Mouse (Mus musculus) limb, embryonic 15.5 days (tissue): Measurements from ENCODE around the gene Swap70. TPM values are rescaled to one million over a fixed set of nuclear protein-coding genes. Genes with fewer than 3 reads are reported as not detected.

Experiments
- ATAC-seq: fragments of 200-750 bp; cut with Nextera tagmentation; 2 replicates; pipeline ENCODE4 v1.8.0; 2017; ENCODE audit warnings: low read depth, moderate TSS enrichment; ENCODE audit not compliant: insufficient number of reproducible peaks, low FRiP score, low TSS enrichment
- H3K27ac ChIP-seq: fragments of 300-500 bp; sonication (generic); 2 replicates; pipeline ENCODE4 v1.5.1; 2015; ENCODE audit warnings: moderate library complexity, mild to moderate bottlenecking, inconsistent platforms
- H3K27me3 ChIP-seq: fragments of 300-500 bp; sonication (generic); 2 replicates; pipeline ENCODE4 v1.6.1; 2015; ENCODE audit warnings: inconsistent platforms
- H3K36me3 ChIP-seq: fragments of 300-500 bp; sonication (generic); 2 replicates; pipeline ENCODE4 v1.6.1; 2015; ENCODE audit warnings: inconsistent platforms
- H3K4me1 ChIP-seq: fragments of 300-500 bp; sonication (generic); 2 replicates; pipeline ENCODE4 v1.6.1; 2015; ENCODE audit warnings: inconsistent platforms
- H3K4me2 ChIP-seq: fragments of 300-500 bp; sonication (generic); 2 replicates; pipeline ENCODE4 v1.6.1; 2015; ENCODE audit warnings: mild to moderate bottlenecking, inconsistent platforms
- H3K4me3 ChIP-seq: fragments of 300-500 bp; sonication (generic); 2 replicates; pipeline ENCODE4 v1.5.1; 2015; ENCODE audit warnings: mild to moderate bottlenecking, inconsistent platforms
- H3K9ac ChIP-seq: fragments of 300-500 bp; sonication (generic); 2 replicates; pipeline ENCODE4 v1.6.1; 2015; ENCODE audit warnings: inconsistent platforms
- H3K9me3 ChIP-seq: fragments of 300-500 bp; sonication (generic); 2 replicates; pipeline ENCODE4 v1.6.1; 2016; ENCODE audit warnings: inconsistent platforms
- WGBS: fragments of 180-500 bp; shearing (Covaris S2); methylation state at CpG from one replicate; pipeline ENCODE4 v1.1.7; 2015; 5-methylcytosine and 5-hydroxymethylcytosine counted together
- polyA plus RNA-seq: library from polyadenylated mRNA; unstranded; fragments of >200 nt; fragmentation: Nextera tagmentation; extraction: Ambion mirVana; gene quantifications from 2 replicates; pipeline ENCODE4 v1.2.1, GENCODE M21; 2015

Gene Swap70
- polyA plus RNA-seq, 1 experiment from 2014 or later: 34.4 TPM

DNA sequence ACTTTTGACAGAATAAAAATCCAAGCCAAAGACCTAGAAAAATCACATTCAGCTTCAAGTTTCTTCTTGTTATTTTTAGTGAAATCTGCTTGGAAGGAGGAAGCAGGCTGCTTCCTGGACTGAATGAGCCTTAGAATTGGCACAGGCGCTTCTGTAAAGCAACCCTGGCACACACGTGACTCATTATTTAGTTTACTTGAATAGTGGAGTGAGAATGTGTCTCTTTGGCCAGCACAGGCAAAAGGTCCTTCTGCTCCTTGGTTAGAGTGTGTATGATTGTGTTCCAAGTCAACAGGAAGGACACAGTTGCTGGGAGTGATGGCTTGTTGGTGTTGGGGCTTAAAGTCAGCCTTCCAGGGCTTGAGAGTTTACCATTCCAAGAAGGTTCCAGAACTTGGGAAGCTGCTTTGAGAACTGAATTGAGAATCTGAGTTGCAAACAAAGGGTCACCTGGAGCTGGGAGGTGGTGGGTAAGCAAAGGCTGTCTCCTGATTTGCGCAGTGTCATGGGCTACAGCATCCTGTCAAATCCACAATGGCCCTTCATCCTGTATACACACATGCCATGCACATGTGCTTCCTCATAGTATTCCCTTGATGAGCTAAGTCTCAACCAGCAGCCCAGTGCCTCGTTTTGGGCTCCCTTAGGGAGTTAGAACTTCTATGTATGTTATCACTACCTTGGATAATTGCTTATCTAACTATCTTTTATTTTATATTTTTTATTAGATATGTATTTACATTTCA is 38.6 kb downstream of the Swap70 start:
- H3K9me3 ChIP-seq: no peaks in the 10 kb centered on the region
- WGBS: 69% methylated on average over 4 of the region's 4 CpGs
- no peaks in the 10 kb centered on the region for H3K27me3 ChIP-seq
- ATAC-seq: no peak
- H3K36me3 ChIP-seq: no peaks in the 10 kb centered on the region
- no peak overlapping the region for H3K4me3 ChIP-seq
- no peak overlapping the region for H3K9ac ChIP-seq
- peaks cover 5% of the 10 kb centered on the region for H3K4me1 ChIP-seq
- peak overlapping the region; percentile 18 for H3K27ac ChIP-seq
- H3K4me2 ChIP-seq: no peak overlapping the region

DNA sequence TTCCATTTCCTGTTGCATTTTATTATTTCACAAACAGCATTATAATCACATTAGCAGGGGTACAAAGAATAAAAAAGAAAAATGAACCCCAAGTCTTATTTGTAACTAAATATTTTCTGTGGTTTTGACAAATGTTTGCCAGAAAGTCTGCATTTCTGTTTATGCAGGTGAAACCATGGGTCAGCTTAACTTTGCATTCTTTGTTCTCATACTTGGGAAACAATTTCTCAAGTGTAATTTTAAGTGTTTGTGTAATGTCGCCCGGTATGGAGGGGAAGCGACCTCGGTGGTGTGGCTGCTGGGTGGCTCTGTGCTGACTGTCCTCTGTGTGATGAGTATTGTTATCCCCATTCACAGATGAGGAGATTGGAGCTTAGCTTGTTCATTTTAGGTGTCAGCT is 40.3 kb downstream of the Swap70 start:
- H3K27ac ChIP-seq: no peak overlapping the region
- H3K4me2 ChIP-seq: no peak overlapping the region
- ATAC-seq: no peak
- no peaks in the 10 kb centered on the region for H3K36me3 ChIP-seq
- H3K4me3 ChIP-seq: no peak overlapping the region
- WGBS: 71% methylated on average over 4 of the region's 4 CpGs
- H3K4me1 ChIP-seq: peaks cover 5% of the 10 kb centered on the region
- no peak overlapping the region for H3K9ac ChIP-seq
- no peaks in the 10 kb centered on the region for H3K9me3 ChIP-seq
- H3K27me3 ChIP-seq: no peaks in the 10 kb centered on the region

- WGBS: 67% methylated on average over 1 of the region's 1 CpGs
- ATAC-seq: no peak
- no peaks in the 10 kb centered on the region for H3K27me3 ChIP-seq
- H3K4me2 ChIP-seq: no peak overlapping the region
- H3K9ac ChIP-seq: no peak overlapping the region
- H3K27ac ChIP-seq: no peak overlapping the region
- H3K36me3 ChIP-seq: 0 out of 2 replicates have a peak, but pooled peaks cover under 1% of the 10 kb centered on the region
- peaks cover 5% of the 10 kb centered on the region for H3K4me1 ChIP-seq
- H3K9me3 ChIP-seq: no peaks in the 10 kb centered on the region
- no peak overlapping the region for H3K4me3 ChIP-seq
These were observed 41.1 kb downstream of the Swap70 start for GRCm38 (mm10) chr7:110262661-110263060.

GRCm38 (mm10) chr7:110263474-110263873 is 42.0 kb downstream of the Swap70 start:
- Histone ChIP-seq H3K4me3 (no peak overlapping the region), H3K4me2 (no peak overlapping the region), H3K27me3 (no peaks in the 10 kb centered on the region), H3K27ac (no peak overlapping the region), H3K36me3 (peaks cover 4% of the 10 kb centered on the region; the same call in 1 of the 2 replicates), H3K9ac (no peak overlapping the region), H3K4me1 (peaks cover 5% of the 10 kb centered on the region), H3K9me3 (no peaks in the 10 kb centered on the region)
- WGBS: 82% methylated on average over 1 of the region's 1 CpGs
- ATAC-seq: no peak

DNA sequence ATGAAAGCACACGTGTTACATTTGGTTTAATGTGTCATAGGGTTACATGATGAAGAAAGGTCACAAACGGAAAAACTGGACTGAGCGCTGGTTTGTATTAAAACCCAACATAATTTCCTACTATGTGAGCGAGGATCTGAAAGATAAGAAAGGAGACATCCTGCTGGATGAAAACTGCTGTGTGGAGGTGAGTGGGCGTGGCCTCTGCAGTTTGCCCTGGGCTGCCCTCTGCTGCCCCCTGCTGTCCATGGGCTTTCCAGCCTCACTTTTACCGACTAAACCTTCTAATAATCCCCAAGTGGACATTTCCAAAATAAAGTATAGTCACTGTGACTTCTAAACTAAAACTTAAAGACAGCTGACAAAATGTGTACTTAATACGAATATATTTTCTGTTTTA is 44.3 kb downstream of the Swap70 start:
- Histone ChIP-seq H3K9me3 (no peaks in the 10 kb centered on the region), H3K4me2 (no peak overlapping the region), H3K9ac (no peak overlapping the region), H3K27me3 (no peaks in the 10 kb centered on the region), H3K4me1 (no peaks in the 10 kb centered on the region), H3K27ac (no peak overlapping the region), H3K4me3 (no peak overlapping the region), H3K36me3 (peaks cover 17% of the 10 kb centered on the region)
- 37% methylated on average over 7 of the region's 7 CpGs for WGBS
- ATAC-seq: no peak

GRCm38 (mm10) chr7:110267014-110267413 is 45.5 kb downstream of the Swap70 start:
- no peaks in the 10 kb centered on the region for H3K4me1 ChIP-seq
- no peak for ATAC-seq
- no peaks in the 10 kb centered on the region for H3K9me3 ChIP-seq
- no peak overlapping the region for H3K27ac ChIP-seq
- H3K4me3 ChIP-seq: no peak overlapping the region
- peaks cover 21% of the 10 kb centered on the region for H3K36me3 ChIP-seq
- no peak overlapping the region for H3K4me2 ChIP-seq
- H3K9ac ChIP-seq: no peak overlapping the region
- no peaks in the 10 kb centered on the region for H3K27me3 ChIP-seq

GRCm38 (mm10) chr7:110267994-110268393 is 46.5 kb downstream of the Swap70 start:
- H3K9ac ChIP-seq: no peak overlapping the region
- H3K4me2 ChIP-seq: no peak overlapping the region
- H3K9me3 ChIP-seq: no peaks in the 10 kb centered on the region
- H3K27me3 ChIP-seq: no peaks in the 10 kb centered on the region
- H3K36me3 ChIP-seq: peaks cover 26% of the 10 kb centered on the region
- no peak overlapping the region for H3K27ac ChIP-seq
- H3K4me1 ChIP-seq: 0 out of 2 replicates have a peak, but pooled peaks cover 3% of the 10 kb centered on the region
- ATAC-seq: no peak
- 94% methylated on average over 9 of the region's 9 CpGs for WGBS
- H3K4me3 ChIP-seq: no peak overlapping the region

GRCm38 (mm10) chr7:110268511-110268910 is 47.0 kb downstream of the Swap70 start:
- Histone ChIP-seq H3K36me3 (peaks cover 30% of the 10 kb centered on the region), H3K4me2 (no peak overlapping the region), H3K4me3 (no peak overlapping the region), H3K9me3 (no peaks in the 10 kb centered on the region), H3K4me1 (0 out of 2 replicates have a peak, but pooled peaks cover 3% of the 10 kb centered on the region), H3K27me3 (no peaks in the 10 kb centered on the region), H3K9ac (no peak overlapping the region), H3K27ac (no peak overlapping the region)
- 65% methylated on average over 4 of the region's 4 CpGs for WGBS
- ATAC-seq: no peak

- H3K27ac ChIP-seq: no peak overlapping the region
- H3K9me3 ChIP-seq: no peaks in the 10 kb centered on the region
- H3K36me3 ChIP-seq: peaks cover 42% of the 10 kb centered on the region
- H3K9ac ChIP-seq: no peak overlapping the region
- H3K27me3 ChIP-seq: no peaks in the 10 kb centered on the region
- ATAC-seq: no peak
- WGBS: 88% methylated on average over 14 of the region's 14 CpGs
- no peak overlapping the region for H3K4me2 ChIP-seq
- H3K4me1 ChIP-seq: 0 out of 2 replicates have a peak, but pooled peaks cover 3% of the 10 kb centered on the region
- H3K4me3 ChIP-seq: no peak overlapping the region
These were observed 48.3 kb downstream of the Swap70 start for GRCm38 (mm10) chr7:110269777-110270176.

DNA sequence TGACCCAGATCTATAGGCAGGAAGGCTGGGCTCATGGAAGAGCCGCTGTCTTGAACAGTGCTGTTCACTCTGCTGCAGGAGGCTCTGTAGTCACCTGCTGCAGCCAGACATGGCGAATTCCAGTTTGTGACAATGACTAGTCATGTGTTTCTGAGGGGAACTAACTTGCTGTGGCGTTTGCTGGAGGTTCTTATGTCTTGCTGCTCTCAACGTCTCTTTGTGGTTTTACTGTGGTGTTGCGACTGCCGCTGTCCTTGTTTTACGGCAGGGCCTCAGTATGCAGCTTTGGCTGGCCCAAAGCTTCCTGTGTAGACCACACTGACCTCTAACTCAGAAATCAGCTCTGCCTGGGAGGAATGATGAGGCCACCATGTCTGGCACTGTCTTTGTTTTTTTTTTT is 48.9 kb downstream of the Swap70 start:
- Histone ChIP-seq H3K27ac (no peak overlapping the region), H3K9me3 (no peaks in the 10 kb centered on the region), H3K27me3 (no peaks in the 10 kb centered on the region), H3K4me3 (no peak overlapping the region), H3K4me2 (no peak overlapping the region), H3K36me3 (peaks cover 47% of the 10 kb centered on the region), H3K4me1 (0 out of 2 replicates have a peak, but pooled peaks cover 3% of the 10 kb centered on the region), H3K9ac (no peak overlapping the region)
- 73% methylated on average over 7 of the region's 7 CpGs for WGBS
- ATAC-seq: no peak

- Histone ChIP-seq H3K9me3 (no peaks in the 10 kb centered on the region), H3K9ac (no peak overlapping the region), H3K4me3 (no peak overlapping the region), H3K36me3 (peaks cover 60% of the 10 kb centered on the region), H3K4me1 (0 out of 2 replicates have a peak, but pooled peaks cover 3% of the 10 kb centered on the region), H3K4me2 (no peak overlapping the region), H3K27me3 (no peaks in the 10 kb centered on the region), H3K27ac (no peak overlapping the region)
- 80% methylated on average over 9 of the region's 9 CpGs for WGBS
- ATAC-seq: no peak
These were observed 50.3 kb downstream of the Swap70 start for GRCm38 (mm10) chr7:110271814-110272213.

DNA sequence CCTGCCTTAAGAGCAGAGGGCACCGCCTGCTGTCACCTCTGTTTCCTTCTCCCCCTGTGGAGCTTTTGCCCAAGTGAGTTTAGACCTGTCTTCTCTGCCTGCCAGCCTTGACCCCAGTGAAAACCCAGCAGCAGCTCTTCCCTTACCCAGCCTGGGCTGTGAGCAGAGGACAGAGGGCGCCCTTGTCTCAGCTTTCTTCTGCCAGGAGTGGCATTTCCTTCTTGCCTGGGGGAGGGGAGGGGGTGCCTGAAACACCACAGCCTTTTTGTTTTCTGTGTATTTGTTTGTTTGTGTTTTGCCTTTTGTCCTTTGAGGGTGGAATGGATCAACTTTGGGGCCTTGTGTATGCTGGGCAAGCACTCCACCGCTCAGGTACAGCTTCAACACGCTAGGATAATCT is 50.9 kb downstream of the Swap70 start:
- no peak for ATAC-seq
- Histone ChIP-seq H3K27me3 (no peaks in the 10 kb centered on the region), H3K9ac (no peak overlapping the region), H3K27ac (no peak overlapping the region), H3K4me3 (no peak overlapping the region), H3K4me1 (0 out of 2 replicates have a peak, but pooled peaks cover 3% of the 10 kb centered on the region), H3K9me3 (no peaks in the 10 kb centered on the region), H3K36me3 (peaks cover 64% of the 10 kb centered on the region), H3K4me2 (no peak overlapping the region)
- 80% methylated on average over 4 of the region's 4 CpGs for WGBS
